Mouse (Mus musculus) adrenal gland (tissue): Measurements from ENCODE around the gene Cyb5r4.
"Not testable (repeated sequence)": the region's sequence is repeated elsewhere in the genome, so short reads cannot be mapped to it uniquely, and the experiment has no call there.

Experiments used
- intact Hi-C: fragments of 180-260 bp; cut with DNase I; formaldehyde crosslinking; loops from one replicate; pipeline ENCODE4 v1.15.1; 2025
- long read RNA-seq, 2 experiments: library from polyadenylated mRNA; unstranded; transcript quantifications; one replicate each; pipeline ENCODE4 v2.0.0; 2020; ENCODE audit warnings: borderline replicate concordance in 1 of 2; ENCODE audit not compliant: insufficient replicate concordance in 1 of 2

The Cyb5r4 gene
- long read RNA-seq, experiment 1, transcript Cyb5r4-201 (16 exons, 2,644 nt), result major isoform, 54 of 70 reads
- long read RNA-seq, experiment 1, partial matches to known transcripts, result 6 of 70 reads
- long read RNA-seq, experiment 1, other reads (novel, unspliced or antisense), result 10 of 70 reads
- long read RNA-seq, experiment 2, transcript Cyb5r4-201 (16 exons, 2,644 nt), result major isoform, 68 of 93 reads
- long read RNA-seq, experiment 2, partial matches to known transcripts, result 10 of 93 reads
- long read RNA-seq, experiment 2, other reads (novel, unspliced or antisense), result 15 of 93 reads

GRCm38 (mm10) chr9:87021778-87022523 is at the start of gene Cyb5r4:
TSS of gene Cyb5r4 (plus strand) at chr9:87022014.
- intact Hi-C loops, result no loop called here

- intact Hi-C loops, result not testable (repeated sequence)
Observed at GRCm38 (mm10) chr9:86972471-86972870, 49.3 kb upstream of the Cyb5r4 start.

GRCm38 (mm10) chr9:86973562-86973961 is 48.3 kb upstream of the Cyb5r4 start:
- intact Hi-C loops, result no loop called here

- intact Hi-C loops, result no loop called here
Observed at GRCm38 (mm10) chr9:86976896-86977295, 44.9 kb upstream of the Cyb5r4 start.

GRCm38 (mm10) chr9:86978257-86978907 is 43.4 kb upstream of the Cyb5r4 start:
- intact Hi-C loops, result no loop called here

- intact Hi-C loops, result no loop called here
Observed at GRCm38 (mm10) chr9:86980048-86980447, 41.8 kb upstream of the Cyb5r4 start.

GRCm38 (mm10) chr9:86980942-86981341 is 40.9 kb upstream of the Cyb5r4 start:
- intact Hi-C loops, result no loop called here

GRCm38 (mm10) chr9:86981551-86981950 is 40.3 kb upstream of the Cyb5r4 start:
- intact Hi-C loops, result no loop called here

- intact Hi-C loops, result no loop called here
Observed at GRCm38 (mm10) chr9:86984583-86984982, 37.2 kb upstream of the Cyb5r4 start.

- intact Hi-C loops, result no loop called here
Observed at GRCm38 (mm10) chr9:86985105-86985504, 36.7 kb upstream of the Cyb5r4 start.

GRCm38 (mm10) chr9:86986703-86987296 is 35.0 kb upstream of the Cyb5r4 start:
- intact Hi-C loops, result no loop called here

- intact Hi-C loops, result no loop called here
Observed at GRCm38 (mm10) chr9:86989822-86990221, 32.0 kb upstream of the Cyb5r4 start.

- intact Hi-C loops, result no loop called here
Observed at GRCm38 (mm10) chr9:86991758-86992157, 30.1 kb upstream of the Cyb5r4 start.

GRCm38 (mm10) chr9:86997046-86997691 is 24.6 kb upstream of the Cyb5r4 start:
- intact Hi-C loops, result no loop called here

- intact Hi-C loops, result no loop called here
Observed at GRCm38 (mm10) chr9:86999956-87000582, 21.7 kb upstream of the Cyb5r4 start.

- intact Hi-C loops, result no loop called here
Observed at GRCm38 (mm10) chr9:87004701-87005434, 16.9 kb upstream of the Cyb5r4 start.

GRCm38 (mm10) chr9:87005435-87005779 is 16.4 kb upstream of the Cyb5r4 start:
- intact Hi-C loops, result no loop called here

GRCm38 (mm10) chr9:87008507-87008906 is 13.3 kb upstream of the Cyb5r4 start:
- intact Hi-C loops, result no loop called here

- intact Hi-C loops, result no loop called here
Observed at GRCm38 (mm10) chr9:87008919-87009318, 12.9 kb upstream of the Cyb5r4 start.

- intact Hi-C loops, result loop anchor here (10.0 kb wide), 1 partner anchor 131 kb away; the partner anchor contains the start of gene Snap91
Observed at GRCm38 (mm10) chr9:87015288-87015937, 6.4 kb upstream of the Cyb5r4 start, which contains the start of gene Ripply2. TSS of gene Ripply2 (plus strand) at chr9:87015537.
